Mouse (Mus musculus): Measurements from ENCODE around the gene Vsir.

Vsir gene

DNA sequence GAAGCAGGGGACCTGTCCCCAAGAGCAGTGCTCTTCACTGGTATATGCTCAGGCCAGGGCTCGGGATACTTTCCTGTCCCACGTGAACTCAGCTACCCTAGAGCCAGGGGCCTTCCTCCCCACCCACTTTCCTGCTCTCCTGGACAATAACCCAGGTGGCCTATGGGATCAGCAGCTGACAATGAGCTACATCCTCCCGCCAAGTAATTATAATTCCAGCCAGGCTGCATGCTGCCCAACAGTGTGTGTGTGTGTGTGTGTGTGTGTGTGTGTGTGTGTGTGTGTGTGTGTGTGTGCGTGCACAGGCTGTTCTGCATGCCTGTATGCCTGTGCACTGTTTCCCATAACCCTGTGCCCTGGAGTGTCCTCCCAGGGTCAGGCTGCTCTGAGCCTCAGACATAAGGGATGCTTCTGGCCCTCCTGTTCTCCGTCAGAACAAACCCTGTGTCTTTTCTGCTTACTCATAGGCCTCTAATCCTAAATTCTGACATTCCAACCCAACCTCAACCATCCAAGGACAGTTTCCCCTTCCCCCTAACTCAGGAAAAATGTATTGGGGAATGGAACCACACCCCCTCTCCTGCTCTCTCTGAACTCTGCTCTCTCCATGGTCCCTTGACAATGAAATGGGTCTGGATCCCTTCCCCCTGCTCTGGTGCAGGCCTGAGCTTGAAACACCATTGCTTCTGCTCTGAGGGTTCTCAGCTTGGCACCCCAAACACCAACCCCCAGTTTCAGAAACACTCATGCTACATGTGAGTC, 6.8 kb downstream of the Vsir start:
- in situ Hi-C loops (cut with MseI, MboI), result no loop called here

DNA sequence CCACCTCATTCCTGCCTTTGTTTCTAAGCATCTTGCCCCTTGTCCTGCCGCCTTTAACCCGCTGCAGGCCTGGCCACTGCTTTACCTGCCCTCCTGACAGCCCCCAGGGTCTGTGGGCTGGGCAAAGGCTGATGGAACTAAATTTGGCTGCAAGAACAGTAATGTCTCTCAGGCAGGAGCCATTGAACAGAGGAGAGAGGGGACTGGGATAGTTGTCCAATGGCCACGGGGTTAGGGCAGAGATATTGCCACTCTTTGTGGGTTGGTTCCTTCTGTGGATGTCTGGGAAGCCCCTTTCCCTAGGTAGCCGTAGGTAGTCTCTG, 7.3 kb downstream of the Vsir start:
- in situ Hi-C loops (cut with MseI, MboI), result no loop called here

DNA sequence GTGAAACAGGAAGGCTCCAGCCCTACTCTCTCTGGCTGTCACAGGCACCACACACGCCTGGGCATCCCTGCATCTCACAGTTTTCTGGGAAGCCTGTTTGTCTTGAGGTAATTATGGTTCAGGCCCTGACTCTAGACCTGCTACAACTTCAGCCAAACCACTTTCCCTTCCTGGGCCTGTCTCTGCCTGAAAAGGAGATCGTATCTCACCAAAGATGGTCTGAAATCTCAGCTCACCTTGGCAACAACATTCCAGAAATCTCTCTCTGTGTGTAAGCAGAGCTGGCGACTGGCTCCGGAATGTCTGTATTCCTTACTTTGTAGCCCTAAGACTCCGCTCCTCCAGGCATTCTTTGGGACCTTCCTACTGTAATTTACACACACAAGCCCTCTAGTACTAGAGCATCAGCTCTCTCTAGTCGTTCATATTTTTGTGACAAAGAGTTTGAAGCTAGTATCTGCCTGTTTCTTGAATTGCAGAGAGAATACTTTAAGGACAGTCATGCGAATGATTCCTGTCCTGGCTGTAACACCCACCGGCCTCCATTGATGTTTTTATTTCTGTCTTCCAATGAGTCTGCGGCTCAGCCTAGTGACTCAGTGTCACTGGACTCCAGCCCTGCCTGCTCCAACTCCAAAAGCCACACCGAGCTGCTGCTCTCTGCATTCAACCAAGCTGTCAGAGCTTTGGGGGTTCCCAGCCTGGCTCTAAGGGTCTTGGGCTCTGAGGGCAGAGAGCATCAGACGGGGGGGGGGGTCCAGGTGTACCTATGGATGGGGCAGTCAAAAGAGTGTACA, 8.4 kb downstream of the Vsir start:
- in situ Hi-C loops (cut with MseI, MboI), result no loop called here

DNA sequence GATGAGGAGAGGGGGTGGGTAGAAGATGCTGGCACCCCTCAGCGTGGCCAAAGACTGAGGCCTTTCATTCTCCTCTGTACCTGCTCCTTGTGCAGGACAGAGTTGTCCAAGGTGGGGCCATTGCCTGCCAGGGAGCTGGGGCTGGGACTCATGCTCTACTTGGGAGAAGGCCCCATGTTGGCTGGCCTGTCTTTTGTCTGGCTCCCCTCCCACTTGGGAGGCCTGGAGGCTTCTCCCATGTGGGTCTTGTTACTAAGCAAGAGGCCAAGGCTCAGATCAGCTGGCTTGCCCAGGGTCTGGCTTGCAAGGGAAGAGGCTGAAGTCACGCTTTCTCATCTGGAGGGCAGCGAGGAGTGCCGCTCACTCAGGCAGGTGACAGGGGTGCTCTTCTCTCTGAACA, 10.8 kb downstream of the Vsir start:
- in situ Hi-C loops (cut with MseI, MboI), result no loop called here

DNA sequence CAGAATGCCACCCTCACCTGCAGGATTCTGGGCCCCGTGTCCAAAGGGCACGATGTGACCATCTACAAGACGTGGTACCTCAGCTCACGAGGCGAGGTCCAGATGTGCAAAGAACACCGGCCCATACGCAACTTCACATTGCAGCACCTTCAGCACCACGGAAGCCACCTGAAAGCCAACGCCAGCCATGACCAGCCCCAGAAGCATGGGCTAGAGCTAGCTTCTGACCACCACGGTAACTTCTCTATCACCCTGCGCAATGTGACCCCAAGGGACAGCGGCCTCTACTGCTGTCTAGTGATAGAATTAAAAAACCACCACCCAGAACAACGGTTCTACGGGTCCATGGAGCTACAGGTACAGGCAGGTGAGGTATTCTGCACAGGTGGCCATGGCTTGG, 11.2 kb downstream of the Vsir start:
- in situ Hi-C loops (cut with MseI, MboI), result no loop called here

DNA sequence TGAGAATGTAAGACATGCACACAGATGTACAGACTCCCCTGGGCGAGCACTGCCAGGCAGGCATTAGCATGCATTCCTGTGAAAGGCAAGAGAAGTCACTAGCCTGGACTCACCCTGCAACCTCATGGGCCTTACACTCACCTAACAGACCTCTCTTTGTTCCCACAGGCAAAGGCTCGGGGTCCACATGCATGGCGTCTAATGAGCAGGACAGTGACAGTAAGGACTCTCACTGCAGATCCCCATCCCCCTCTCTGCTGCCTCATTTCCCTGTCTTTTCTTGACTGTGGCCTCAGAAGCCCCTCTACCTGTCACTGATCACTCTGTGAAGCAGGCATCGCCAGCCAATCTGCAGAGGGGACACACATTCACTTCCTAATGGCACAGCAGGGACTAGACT, 12.1 kb downstream of the Vsir start:
- in situ Hi-C loops (cut with MseI, MboI), result no loop called here

DNA sequence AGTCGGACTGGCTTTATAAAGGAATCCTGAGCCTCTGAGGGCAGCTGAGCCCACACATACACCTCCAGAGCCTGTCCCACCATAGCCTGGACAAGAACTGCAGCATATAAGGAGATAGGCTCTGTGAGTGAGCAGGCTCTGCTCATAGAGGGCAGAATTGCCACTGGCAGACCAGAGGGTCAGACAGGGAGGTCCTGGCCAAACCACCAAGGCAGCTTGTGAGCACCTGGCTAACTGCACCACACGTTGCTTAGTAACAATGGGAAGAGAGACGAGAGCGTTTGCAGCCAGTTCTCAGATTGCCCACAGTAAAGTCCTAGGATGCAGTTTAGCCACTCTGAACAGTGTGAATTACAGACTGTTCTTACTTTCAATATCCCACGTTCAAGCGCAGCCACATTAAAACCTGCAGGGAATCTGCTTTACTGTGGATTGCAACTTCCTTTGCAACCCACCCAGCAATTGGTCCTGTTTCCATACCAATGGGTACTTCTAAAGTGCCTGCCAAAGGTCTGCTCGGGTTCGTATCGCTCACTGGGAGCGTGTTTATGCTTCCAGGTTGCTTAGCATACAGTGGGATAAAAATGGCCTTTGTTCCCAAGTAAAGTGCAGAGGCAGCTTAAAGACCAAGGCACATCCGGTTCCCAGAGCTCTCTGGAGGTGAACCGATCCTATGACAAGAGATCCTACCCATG, 15.1 kb downstream of the Vsir start:
- in situ Hi-C loops (cut with MseI, MboI), result no loop called here

DNA sequence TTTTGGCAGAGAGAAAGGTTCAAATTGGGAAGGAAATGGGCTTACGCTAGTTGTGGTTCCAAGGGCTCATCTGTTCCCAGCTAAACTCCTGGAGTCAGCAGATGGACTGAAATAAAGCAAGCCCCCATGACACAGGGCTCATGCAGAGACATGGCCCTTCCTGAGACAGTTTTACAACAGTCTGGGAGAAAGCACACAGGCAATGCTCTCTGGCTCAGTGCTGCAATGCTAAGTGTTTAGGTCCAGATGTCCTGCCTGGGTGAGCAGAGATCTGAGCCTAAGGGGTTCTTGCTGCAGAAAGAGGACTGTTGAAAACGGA, 15.6 kb downstream of the Vsir start:
- in situ Hi-C loops (cut with MseI, MboI), result no loop called here

DNA sequence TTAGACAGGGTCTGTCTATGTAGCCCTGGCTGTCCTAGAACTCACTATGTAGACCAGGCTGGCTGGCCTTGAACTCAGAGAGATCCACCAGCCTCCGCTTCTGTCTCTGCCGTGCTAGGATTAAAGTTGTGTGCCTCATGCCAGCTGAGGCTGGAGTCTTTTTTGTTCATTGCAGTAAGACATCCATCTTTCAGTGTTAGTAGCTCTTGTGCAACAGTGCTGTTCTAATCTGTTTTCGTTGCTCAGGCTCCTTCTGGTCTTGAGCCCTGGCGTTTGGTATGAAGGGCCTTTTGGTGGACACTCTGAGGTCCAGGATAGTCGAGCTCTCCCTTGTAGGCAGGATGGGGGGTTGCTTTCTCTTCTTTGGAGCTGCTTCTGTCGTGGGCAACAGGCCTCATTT, 16.8 kb downstream of the Vsir start:
- in situ Hi-C loops (cut with MseI, MboI), result no loop called here

DNA sequence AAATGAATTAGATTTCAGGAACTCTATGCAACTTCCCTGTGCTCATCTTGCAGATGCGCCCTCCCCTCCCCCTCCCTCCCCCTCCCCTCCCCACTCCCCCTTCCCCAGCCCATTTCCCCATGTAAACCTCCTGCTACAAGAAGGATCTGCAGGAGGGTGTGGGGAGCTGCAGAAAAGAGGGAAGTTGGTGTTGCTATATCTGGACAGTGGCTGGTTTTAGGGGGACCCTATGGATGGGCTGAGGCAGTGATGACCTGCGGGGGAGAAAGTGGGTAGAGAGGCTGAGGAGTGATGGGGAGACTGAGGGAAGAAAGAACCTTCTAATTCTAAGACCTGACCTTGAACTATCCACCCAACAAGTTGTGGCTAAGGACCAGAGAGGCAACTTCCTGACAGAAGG, 20.5 kb downstream of the Vsir start:
- in situ Hi-C loops (cut with MseI, MboI), result no loop called here

DNA sequence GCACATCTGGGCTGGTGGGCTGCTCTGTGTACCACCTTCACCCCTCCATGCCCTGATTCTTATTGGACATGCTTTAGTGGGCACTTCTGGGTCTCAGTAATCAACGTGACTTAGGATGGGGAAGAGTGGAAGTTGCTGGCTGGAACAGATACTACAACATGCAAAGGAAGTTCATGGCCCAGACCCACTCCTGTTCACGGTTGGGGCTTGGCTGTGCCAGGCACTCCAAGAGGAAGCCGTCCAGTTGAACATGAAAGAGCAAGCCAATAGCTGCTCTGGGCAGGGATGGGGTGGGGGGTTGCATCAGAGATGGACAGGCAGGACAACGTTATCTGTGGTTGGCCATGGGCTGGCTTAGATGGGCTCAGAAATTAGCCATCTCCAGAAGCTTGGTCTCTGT, 21.3 kb downstream of the Vsir start:
- in situ Hi-C loops (cut with MseI, MboI), result no loop called here

DNA sequence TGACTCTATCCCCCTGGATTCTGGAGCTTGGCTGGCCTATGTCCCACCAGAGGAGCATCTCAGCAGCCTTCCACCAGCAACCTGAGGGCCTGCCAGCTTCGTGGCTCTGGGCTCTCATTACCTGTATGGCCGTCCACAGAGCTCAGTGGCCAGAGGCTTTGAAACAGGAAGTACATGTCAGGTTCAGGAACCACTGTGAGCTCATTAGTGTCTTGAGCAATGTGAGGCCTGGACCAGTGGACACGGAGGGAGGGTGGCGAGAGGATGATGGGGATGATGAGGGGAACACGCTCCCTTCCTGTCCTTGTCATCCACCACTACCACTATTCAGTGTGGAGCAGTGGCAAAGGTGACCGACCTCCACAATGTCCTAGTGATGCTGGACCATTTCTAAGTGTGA, 22.8 kb downstream of the Vsir start:
- in situ Hi-C loops (cut with MseI, MboI), result no loop called here

DNA sequence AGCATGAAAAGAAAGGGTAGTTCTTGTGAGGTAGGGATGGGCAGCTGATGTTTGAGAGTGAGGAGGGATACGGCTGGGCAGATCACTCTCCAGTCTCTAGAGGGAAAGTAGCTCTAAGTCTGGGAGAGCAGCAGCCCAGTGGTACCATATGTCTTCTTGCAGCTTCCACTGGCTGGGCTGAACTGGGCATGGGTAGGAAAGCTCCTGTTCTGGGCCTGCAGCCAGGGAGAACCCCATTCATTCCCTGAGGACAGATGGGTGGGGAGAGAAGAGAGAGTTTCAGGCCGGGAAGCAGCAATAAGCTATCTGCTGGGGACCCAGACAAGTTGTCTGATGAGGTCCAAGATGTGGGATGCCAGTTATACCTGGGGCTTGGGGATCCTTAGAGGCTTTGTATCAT, 23.4 kb downstream of the Vsir start:
- in situ Hi-C loops (cut with MseI, MboI), result no loop called here

DNA sequence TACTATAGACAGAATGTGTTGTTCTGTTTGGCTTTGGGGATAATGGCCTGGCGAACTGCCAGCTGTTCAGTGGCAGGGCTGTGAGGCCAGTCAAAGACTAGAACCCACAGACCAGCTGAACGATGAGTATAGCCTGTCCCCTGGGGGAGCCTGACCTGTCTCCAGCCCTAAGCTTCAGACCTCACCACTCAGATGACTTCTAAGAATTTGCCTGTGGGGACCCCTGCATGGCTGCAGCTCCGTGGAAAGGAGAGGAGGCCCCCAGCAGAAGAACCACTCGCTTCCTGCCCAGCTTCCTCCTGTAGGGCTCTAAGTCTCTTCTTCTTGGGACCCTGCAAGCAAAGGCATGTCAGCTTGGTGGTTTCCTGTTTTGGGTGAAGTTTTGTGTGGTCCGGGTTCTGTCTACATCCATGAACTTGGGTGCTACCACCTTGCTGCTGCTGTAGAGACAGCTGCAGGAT, 24.0 kb downstream of the Vsir start:
- in situ Hi-C loops (cut with MseI, MboI), result no loop called here

DNA sequence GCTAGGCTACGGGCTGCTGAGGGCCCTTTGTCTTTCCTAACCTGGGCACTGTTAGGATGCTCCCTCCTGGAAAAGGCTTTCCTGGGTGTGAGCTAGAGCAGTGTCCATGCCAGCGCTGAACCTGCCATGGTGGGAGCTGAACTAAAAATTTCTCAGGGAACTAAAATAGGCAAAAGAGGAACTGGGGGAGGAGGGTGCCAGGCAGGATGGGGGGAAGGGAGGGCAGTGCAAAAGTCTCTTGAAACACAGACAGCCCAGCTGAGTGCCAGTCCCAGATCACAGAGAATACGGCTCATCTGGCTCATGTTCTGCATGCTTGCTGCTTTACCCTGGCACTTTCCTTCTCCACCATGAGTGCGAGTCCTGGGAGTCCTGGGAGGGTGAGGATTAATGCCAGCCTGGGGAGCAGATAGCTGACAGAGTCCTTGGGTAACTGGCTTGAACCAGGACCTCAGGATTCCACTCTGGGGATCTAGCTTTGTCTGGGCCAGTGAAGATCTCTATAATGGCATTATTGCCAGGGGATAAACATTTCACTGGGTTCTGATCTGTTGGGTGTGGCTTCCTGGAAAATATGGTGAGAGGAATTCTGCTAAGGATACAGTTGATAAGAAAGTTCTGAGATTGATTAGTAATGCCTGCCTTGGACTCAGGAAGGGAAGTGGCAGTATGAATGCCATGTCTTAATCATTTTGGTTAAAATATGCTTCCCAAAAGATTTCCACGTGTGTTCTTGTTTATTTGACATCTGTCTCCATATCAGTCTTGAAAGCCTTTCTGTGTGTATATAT, 25.1 kb downstream of the Vsir start:
- in situ Hi-C loops (cut with MseI, MboI), result no loop called here

DNA sequence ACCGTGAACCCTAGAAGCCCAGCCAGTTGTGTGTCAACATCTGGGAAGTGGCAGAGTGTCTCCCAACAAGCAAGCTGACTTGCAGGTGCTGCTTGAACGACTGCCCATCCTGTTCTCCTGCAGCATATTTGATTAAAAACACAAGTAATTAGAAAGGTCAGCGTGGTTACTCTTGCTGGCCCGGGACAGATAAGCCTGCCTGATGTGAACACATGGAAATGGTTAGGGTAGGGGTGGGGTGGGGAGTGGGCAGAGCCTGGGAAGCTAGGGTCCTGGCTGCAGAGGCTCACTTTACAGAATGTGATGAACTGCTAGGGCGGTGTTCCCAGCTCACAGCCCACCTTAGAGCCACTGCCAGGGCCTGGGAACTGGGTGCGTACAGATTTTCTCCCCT, 26.9 kb downstream of the Vsir start:
- in situ Hi-C loops (cut with MseI, MboI), result no loop called here

DNA sequence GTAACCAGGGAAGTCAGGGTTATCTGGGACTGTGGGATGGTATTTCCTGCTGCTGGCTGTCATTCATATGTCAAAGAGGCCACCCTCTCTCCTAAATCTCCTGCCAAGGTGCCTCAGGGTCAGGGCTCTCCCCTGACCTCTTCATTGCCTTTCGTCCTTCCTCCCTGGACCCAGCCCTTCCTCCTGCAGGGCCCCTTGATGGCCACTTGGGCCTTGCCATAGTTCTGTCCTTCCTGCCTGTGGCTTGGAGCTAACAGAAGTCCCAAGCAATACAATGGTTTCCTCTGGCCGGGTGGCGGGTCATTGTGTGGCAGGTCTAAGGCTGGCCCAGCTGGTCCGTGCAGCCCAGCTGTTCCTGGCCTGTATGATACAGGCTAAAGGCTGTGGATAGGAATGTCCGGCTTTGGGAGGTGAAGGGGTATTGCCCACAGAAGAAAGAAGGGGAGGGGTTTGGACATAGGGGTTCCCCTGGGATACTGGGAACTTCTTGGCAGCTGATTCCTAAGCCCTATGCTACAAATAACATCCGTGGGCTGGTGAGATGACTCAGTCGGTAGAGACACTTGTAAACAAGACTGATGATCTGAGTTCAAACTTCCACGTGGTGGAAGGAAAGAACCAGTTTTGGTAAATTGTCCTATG, 27.4 kb downstream of the Vsir start:
- in situ Hi-C loops (cut with MseI, MboI), result no loop called here

DNA sequence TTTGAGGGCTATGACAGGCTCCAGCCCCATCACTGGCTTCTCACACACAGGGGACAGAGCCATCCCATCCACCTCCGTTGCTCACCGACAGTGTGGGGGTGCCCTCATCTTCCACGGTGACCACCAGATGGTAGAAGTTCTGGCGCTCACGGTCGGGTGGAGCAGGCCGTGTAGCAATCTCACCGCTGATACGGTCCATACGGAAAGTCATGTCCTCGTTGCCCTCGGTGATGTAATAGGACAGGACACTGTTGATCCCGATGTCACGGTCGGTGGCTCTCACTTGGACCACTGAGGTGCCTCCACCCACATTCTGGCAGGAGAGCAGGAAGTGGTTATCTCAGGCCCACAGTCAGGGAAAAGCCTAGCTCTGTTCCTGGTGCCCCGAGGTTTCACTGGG, 30.1 kb downstream of the Vsir start:
- in situ Hi-C loops (cut with MseI, MboI), result no loop called here

DNA sequence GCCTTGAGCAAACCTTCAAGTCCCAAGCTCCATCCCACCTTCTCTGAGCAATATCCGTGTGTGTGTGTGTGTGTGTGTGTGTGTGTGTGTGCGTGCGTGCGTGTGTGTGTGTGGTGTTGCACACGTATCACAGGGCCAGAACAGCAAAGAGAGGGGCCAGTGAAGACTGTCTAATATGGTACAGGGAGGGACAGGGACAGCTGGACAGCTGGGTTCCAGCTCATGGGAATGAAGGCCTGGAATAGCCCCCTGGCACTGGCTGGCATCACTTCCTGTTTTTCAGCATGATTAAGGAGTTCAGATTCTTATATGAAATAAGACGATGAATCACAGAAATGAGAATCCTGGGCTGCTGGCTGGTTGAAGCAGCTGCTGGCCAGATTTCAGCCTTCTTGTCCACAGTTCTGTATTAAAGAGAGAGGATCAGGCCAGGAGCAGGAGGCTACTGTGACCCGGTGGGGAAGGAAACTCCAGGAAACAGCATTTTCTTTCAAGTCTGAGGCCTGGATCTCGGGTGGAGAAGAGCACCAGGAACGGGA, 32.8 kb downstream of the Vsir start:
- in situ Hi-C loops (cut with MseI, MboI), result no loop called here

DNA sequence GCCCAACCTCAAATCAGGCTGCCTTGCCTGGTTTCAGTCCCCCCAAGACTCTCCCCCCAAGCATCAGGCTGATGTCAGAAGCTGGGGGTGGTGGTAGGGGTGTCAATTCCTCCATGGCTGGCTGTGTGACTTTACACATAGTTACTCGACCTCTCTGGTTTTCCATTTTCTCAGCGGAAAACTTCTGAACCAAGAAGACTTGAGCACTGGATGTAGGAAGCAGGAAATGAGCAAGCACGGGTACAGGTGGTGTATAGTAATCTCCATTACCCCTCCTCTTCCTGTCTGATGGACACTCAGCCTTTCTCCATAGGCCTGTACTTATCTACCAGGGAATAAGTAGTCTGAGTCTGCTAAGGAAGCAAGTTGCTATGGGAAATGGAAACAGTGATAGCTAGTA, 33.6 kb downstream of the Vsir start:
- in situ Hi-C loops (cut with MseI, MboI), result no loop called here

DNA sequence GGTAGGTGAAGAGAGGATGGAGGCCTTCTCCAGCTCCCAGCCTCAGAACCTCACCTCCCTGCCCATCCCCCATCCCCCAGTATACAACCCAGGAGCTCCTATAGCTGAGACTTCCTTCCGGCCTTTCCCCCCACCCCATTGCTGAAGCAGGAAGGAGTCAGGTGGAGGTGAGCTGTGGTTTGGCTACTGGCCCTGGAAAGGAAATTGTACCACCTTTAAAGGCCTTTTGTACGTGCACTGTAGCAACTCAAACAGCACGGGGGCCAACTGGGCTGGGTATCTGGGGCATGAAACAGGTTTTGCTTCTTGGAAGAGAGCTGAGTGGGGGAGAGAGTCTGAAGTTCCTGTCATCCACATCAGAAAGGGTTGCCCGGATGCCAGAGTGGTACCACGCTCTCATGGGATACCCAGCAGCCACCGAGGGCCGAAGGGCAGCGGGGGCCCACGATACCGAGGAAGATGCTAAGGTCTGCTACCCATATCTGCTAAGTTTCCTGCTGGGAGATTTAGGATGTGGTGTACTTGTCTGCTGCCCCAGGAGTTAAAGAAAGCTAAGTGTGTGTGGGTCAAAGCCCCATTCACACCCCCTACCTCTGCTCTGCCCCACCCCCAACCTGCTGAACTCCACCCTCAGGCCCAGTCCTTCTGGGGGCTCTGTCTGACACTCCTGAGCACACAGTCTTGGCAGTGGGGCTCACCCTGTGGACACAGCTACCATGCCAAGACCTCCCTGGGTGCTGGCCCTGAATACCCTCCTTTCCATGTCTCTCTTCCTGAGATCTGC, 34.7 kb downstream of the Vsir start:
- in situ Hi-C loops (cut with MseI, MboI), result no loop called here

Measured in mouse trophoblast stem cell (cell line).